Mouse (Mus musculus) liver, postnatal 0 days (tissue): ENCODE results near the gene Fcgr4. TPM values are rescaled to one million over a fixed set of nuclear protein-coding genes. Genes with fewer than 3 reads are reported as not detected.

Experiments used
- ATAC-seq: fragments of 200-750 bp; cut with Nextera tagmentation; 2 replicates; pipeline ENCODE4 v1.8.0; 2017; ENCODE audit warnings: mild to moderate bottlenecking, moderate library complexity
- DNase-seq: peaks from one replicate; pipeline ENCODE4 v3.0.0-alpha.2; 2016
- H3K27ac ChIP-seq: fragments of 300-500 bp; sonication (generic); 2 replicates; pipeline ENCODE4 v1.5.1; 2014; ENCODE audit warnings: antibody characterized with exemption, moderate library complexity, mild to moderate bottlenecking, low read depth
- H3K27me3 ChIP-seq: fragments of 300-500 bp; sonication (generic); 2 replicates; pipeline ENCODE4 v1.6.1; 2014; ENCODE audit warnings: low read length, control low read depth, mixed read lengths; ENCODE audit not compliant: insufficient read depth
- H3K36me3 ChIP-seq: fragments of 300-500 bp; sonication (generic); replicated peaks from 2 replicates; pipeline ENCODE4 v1.6.1; 2014; ENCODE audit warnings: mild to moderate bottlenecking, control low read depth, low read length, moderate library complexity, mixed read lengths; ENCODE audit not compliant: insufficient read depth
- H3K4me1 ChIP-seq: fragments of 300-500 bp; sonication (generic); 2 replicates; pipeline ENCODE4 v1.6.1; 2014; ENCODE audit warnings: antibody characterized with exemption, mild to moderate bottlenecking, control low read depth; ENCODE audit not compliant: insufficient read depth
- H3K4me2 ChIP-seq: fragments of 300-500 bp; sonication (generic); 2 replicates; pipeline ENCODE4 v1.6.1; 2014; ENCODE audit warnings: low read depth, mild to moderate bottlenecking, low read length, moderate library complexity, mixed read lengths
- H3K4me3 ChIP-seq: fragments of 300-500 bp; sonication (generic); 2 replicates; pipeline ENCODE4 v1.5.1; 2014; ENCODE audit warnings: low read depth, low read length
- H3K9ac ChIP-seq: fragments of 300-500 bp; sonication (generic); replicated peaks from 2 replicates; pipeline ENCODE4 v1.6.1; 2014; ENCODE audit warnings: mild to moderate bottlenecking, moderate library complexity
- H3K9me3 ChIP-seq: fragments of 300-500 bp; sonication (generic); 2 replicates; pipeline ENCODE4 v1.6.1; 2016; ENCODE audit warnings: mild to moderate bottlenecking, control low read depth, low read length, mixed read lengths
- CTCF ChIP-seq: sonication (generic); IDR thresholded peaks from 2 replicates; pipeline ENCODE4 v1.5.1; 2016; ENCODE audit warnings: antibody characterized with exemption, low read depth
- EP300 ChIP-seq: IDR thresholded peaks from 2 replicates; pipeline ENCODE4 v1.6.1; 2016; ENCODE audit warnings: antibody characterized with exemption, low read depth, mild to moderate bottlenecking
- WGBS: fragments of 180-500 bp; shearing (Covaris S2); extraction: QIAGEN DNeasy Blood & Tissue Kit; methylation state at CpG from one replicate; pipeline ENCODE4 v1.1.7; 2014; ENCODE audit not compliant: insufficient replicate concordance; 5-methylcytosine and 5-hydroxymethylcytosine counted together
- polyA plus RNA-seq: library from polyadenylated mRNA; unstranded; fragments of >200 nt; fragmentation: Nextera tagmentation; extraction: Ambion mirVana; gene quantifications from 2 replicates; pipeline ENCODE4 v1.2.1, GENCODE M21; 2015

Gene Fcgr4
- polyA plus RNA-seq, 1 experiment from 2014 or later = 9.4 TPM

GRCm38 (mm10) chr1:171033196-171033595 is 14.5 kb downstream of the Fcgr4 start:
- H3K4me1 ChIP-seq = peaks cover 23% of the 10 kb centered on the region
- 1% methylated on average over 16 of the region's 16 CpGs for WGBS
- TF ChIP-seq CTCF = no peak
- no peak for TF ChIP-seq EP300
- no peaks in the 10 kb centered on the region; the same call in 1 of the 2 replicates for H3K27me3 ChIP-seq
- peak overlapping the region; percentile 83 for H3K4me2 ChIP-seq
- DNase-seq = no peak
- H3K9me3 ChIP-seq = no peaks in the 10 kb centered on the region
- no peak for ATAC-seq
- no peaks in the 10 kb centered on the region for H3K36me3 ChIP-seq
- H3K9ac ChIP-seq = peak overlapping the region; percentile 54
- H3K27ac ChIP-seq = no peak overlapping the region
- peak overlapping the region; percentile 55 for H3K4me3 ChIP-seq

GRCm38 (mm10) chr1:171033756-171034155 is 15.0 kb downstream of the Fcgr4 start:
- Histone ChIP-seq H3K27me3 (no peaks in the 10 kb centered on the region; the same call in 1 of the 2 replicates), H3K4me3 (peak overlapping the region; percentile 55), H3K27ac (no peak overlapping the region), H3K36me3 (no peaks in the 10 kb centered on the region), H3K4me1 (peaks cover 23% of the 10 kb centered on the region), H3K9me3 (no peaks in the 10 kb centered on the region), H3K9ac (peak overlapping the region; percentile 54), H3K4me2 (peak overlapping the region; percentile 83)
- ATAC-seq = peak; percentile 33
- peak; percentile 85 for DNase-seq
- under 1% methylated on average over 20 of the region's 20 CpGs for WGBS
- TF ChIP-seq CTCF (no peak), EP300 (no peak)

- DNase-seq (no peak), ATAC-seq (no peak)
- WGBS = 12% methylated on average over 11 of the region's 11 CpGs
- no peak for TF ChIP-seq EP300
- no peak for TF ChIP-seq CTCF
- Histone ChIP-seq H3K27me3 (no peaks in the 10 kb centered on the region; the same call in 1 of the 2 replicates), H3K9ac (no peak overlapping the region), H3K9me3 (no peaks in the 10 kb centered on the region), H3K4me3 (peak overlapping the region; percentile 55), H3K36me3 (no peaks in the 10 kb centered on the region), H3K4me2 (peak overlapping the region; percentile 83), H3K4me1 (peaks cover 23% of the 10 kb centered on the region), H3K27ac (no peak overlapping the region)
Observed at GRCm38 (mm10) chr1:171034201-171034600, 15.5 kb downstream of the Fcgr4 start.

GRCm38 (mm10) chr1:171035611-171036010 is 16.9 kb downstream of the Fcgr4 start:
- 45% methylated on average over 11 of the region's 11 CpGs for WGBS
- ATAC-seq = no peak
- H3K36me3 ChIP-seq = no peaks in the 10 kb centered on the region
- TF ChIP-seq CTCF = no peak
- no peak for TF ChIP-seq EP300
- no peak overlapping the region for H3K9ac ChIP-seq
- H3K4me3 ChIP-seq = no peak overlapping the region
- no peaks in the 10 kb centered on the region for H3K9me3 ChIP-seq
- H3K27me3 ChIP-seq = no peaks in the 10 kb centered on the region; the same call in none of the 2 replicates
- H3K27ac ChIP-seq = no peak overlapping the region
- peaks cover 23% of the 10 kb centered on the region for H3K4me1 ChIP-seq
- H3K4me2 ChIP-seq = no peak overlapping the region
- no peak for DNase-seq

GRCm38 (mm10) chr1:171036550-171037324 is 18.0 kb downstream of the Fcgr4 start:
- peak; percentile 60 for ATAC-seq
- WGBS = 5% methylated on average over 22 of the region's 22 CpGs
- Histone ChIP-seq H3K9me3 (no peaks in the 10 kb centered on the region), H3K27me3 (no peaks in the 10 kb centered on the region; the same call in none of the 2 replicates), H3K4me3 (peak overlapping the region; percentile 47), H3K27ac (no peak overlapping the region), H3K9ac (no peak overlapping the region), H3K4me1 (peaks cover 23% of the 10 kb centered on the region), H3K36me3 (no peaks in the 10 kb centered on the region), H3K4me2 (peak overlapping the region; percentile 65)
- DNase-seq = peak; percentile 75
- no peak for TF ChIP-seq CTCF
- TF ChIP-seq EP300 = peak; percentile 33; the same call in 1 of the 2 replicates

- under 1% methylated on average over 47 of the region's 47 CpGs for WGBS
Observed at GRCm38 (mm10) chr1:171037861-171038721, 19.4 kb downstream of the Fcgr4 start.

More at GRCm38 (mm10) chr1:171037861-171038721, 19.4 kb downstream of the Fcgr4 start:
- Histone ChIP-seq H3K36me3 (no peaks in the 10 kb centered on the region), H3K27me3 (no peaks in the 10 kb centered on the region; the same call in 1 of the 2 replicates), H3K4me2 (peak overlapping the region; percentile 65), H3K4me1 (peaks cover 15% of the 10 kb centered on the region), H3K27ac (peak overlapping the region; percentile 90), H3K4me3 (peak overlapping the region; percentile 83), H3K9me3 (no peaks in the 10 kb centered on the region), H3K9ac (peak overlapping the region; percentile 77)
- peak; percentile 83 for ATAC-seq
- DNase-seq = peak; percentile 92
- TF ChIP-seq EP300 (peak; percentile 27; the same call in 1 of the 2 replicates), CTCF (no peak)
